Mouse (Mus musculus) R1 (cell line): Measurements from ENCODE around the gene Gm10188.
A peak's percentile ranks its signal among the peaks of the same experiment; 100 is the strongest.

Experiments used
- DNase-seq: peaks from one replicate; pipeline ENCODE4 v3.0.0-alpha.2; 2018; ENCODE audit warnings: low read depth, low spot score

Gene Gm10188

GRCm38 (mm10) chr1:132195100-132195499 is 34.5 kb downstream of the Gm10188 start:
- DNase-seq, result peak; percentile 68

- peak; percentile 64 for DNase-seq
Measured at GRCm38 (mm10) chr1:132194624-132195023, 34.9 kb downstream of the Gm10188 start.

- DNase-seq, result peak; percentile 87
Measured at GRCm38 (mm10) chr1:132193806-132194205, 35.8 kb downstream of the Gm10188 start.

- DNase-seq, result peak; percentile 78
Measured at GRCm38 (mm10) chr1:132191786-132192680, 37.5 kb downstream of the Gm10188 start.

- no peak for DNase-seq
Measured at GRCm38 (mm10) chr1:132191093-132191785, 38.3 kb downstream of the Gm10188 start, which contains the start of the genes Lemd1 and AC124108.1. Gene Lemd1 (plus strand): TSS chr1:132191431. Gene AC124108.1 (plus strand): TSS chr1:132191457.

GRCm38 (mm10) chr1:132190621-132191092 is 38.9 kb downstream of the Gm10188 start:
- no peak for DNase-seq

GRCm38 (mm10) chr1:132190040-132190513 is 39.5 kb downstream of the Gm10188 start:
- DNase-seq, result peak; percentile 78

- DNase-seq, result no peak
Measured at GRCm38 (mm10) chr1:132189231-132189630, 40.3 kb downstream of the Gm10188 start.

- no peak for DNase-seq
Measured at GRCm38 (mm10) chr1:132188442-132189066, 41.0 kb downstream of the Gm10188 start.

GRCm38 (mm10) chr1:132186303-132186702 is 43.3 kb downstream of the Gm10188 start:
- no peak for DNase-seq
